Mouse (Mus musculus) lung, postnatal 4 days (tissue): Measurements from ENCODE around the gene Irgc1.
"Not testable (repeated sequence)": the region's sequence is repeated elsewhere in the genome, so short reads cannot be mapped to it uniquely, and the experiment has no call there.

Source experiments
- DNase-seq, 2 experiments: peaks; one replicate each; pipeline ENCODE4 v3.0.0; 2021

The Irgc1 gene

DNA sequence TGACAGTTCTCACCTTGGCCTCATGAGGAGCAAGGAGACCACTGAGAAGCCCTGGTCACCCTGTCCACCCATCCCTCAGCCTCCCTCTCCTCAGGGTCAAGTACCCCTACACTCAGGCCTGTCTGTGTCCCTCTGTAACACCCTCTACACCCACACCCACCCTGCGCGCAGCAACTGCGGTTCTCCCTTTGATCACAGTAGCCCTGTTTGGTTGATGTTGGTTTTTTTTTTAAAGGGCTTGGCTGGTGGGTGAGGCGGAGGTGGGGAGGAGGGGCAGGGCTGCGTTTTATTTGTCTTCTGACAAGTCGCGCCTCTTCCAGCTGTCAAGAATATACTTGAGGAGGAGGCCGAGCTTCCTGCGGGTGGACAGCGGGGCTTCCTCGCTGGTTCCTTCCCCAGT, 20.4 kb downstream of the Irgc1 start:
- peak in 1 of 2 experiments; percentile 38 for DNase-seq

DNA sequence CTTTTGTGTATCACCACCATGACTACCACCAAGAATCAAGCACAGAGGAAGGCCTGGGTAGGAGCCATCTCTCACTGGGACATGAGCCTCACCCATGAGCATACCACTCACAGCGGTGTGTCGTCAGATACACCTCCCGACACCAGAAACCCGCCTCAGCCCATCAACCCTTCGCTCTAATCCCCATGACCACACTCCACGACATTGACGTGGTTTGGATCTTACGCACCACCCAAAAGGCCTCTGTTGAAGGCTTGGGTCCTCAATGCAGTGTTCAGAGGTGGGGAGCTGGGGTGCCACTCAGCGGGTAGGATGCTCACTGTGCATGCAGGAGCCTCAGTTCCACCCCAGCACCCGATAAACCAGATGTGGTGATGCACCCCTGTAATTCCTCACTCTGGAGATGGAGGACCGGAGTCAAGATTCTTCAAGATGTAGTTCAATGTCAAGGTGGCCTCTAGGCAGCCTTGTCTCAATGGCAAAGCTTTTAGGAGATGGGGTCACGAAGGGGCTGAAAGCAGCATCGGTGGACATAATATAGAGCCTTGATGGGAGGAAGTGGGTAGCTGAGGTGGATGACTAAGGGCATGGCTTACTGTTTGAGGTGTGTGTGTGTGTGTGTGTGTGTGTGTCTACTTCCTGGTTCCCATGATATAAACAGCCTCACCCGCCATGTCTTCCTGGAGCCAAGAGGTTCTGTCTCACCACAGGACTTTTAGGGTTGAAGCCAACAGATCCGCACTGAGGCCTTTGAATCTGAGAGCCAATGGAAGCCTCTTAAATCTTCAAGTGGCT, 21.3 kb downstream of the Irgc1 start:
- DNase-seq: no peak

DNA sequence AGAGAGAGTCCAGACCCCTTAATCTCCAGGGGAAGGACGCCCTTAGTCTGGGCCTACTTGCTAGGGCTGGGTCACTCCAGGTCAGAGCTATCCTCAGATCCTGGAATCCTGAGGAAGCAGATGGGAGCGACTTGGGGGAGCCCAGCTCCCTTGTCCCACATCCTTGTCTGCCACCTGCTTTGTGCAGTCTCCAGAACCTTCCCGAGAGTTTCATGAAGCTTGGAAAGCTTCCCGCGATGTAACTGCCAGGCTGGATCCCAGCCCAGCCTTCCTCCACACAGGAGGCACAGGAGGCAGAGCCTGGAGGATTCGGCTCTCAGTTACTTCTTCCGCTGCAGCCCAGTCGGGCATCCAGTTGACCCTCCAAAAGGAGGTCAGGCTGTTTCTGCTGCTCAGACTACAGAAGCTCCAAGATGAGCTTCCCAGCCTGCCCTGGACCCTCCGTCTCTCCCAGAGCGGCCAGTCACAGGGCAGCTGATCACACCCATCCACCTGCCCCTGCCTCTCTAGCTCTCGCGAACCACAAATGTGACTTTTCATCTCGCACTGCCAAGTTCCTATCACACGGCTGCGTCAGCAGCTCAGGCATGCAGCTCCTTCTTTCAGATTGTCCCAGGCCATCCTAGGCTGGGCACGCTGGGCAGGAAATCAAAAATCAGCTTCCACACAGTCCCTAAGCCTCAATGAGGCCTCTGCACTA, 22.5 kb downstream of the Irgc1 start:
- DNase-seq: no peak

DNA sequence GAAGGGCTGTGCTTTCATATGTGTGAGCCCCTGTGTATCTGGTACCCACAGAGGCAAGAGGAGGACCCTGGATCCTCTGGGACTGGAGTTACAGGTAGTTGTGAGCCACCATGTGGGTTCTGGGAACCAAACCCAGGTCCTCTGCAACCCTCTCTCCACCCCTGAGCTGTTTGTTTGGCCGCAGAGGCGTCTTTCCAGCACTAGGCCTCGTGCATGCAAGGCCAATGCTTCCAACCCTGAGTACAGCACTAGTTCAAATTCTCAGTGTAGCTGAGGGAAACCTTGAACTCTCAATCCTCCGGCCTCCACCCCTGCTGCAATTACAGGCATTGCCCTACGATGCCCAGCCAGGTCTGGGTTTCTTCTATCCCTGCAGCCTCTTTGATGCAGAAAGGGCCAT, 23.4 kb downstream of the Irgc1 start:
- no peak for DNase-seq

DNA sequence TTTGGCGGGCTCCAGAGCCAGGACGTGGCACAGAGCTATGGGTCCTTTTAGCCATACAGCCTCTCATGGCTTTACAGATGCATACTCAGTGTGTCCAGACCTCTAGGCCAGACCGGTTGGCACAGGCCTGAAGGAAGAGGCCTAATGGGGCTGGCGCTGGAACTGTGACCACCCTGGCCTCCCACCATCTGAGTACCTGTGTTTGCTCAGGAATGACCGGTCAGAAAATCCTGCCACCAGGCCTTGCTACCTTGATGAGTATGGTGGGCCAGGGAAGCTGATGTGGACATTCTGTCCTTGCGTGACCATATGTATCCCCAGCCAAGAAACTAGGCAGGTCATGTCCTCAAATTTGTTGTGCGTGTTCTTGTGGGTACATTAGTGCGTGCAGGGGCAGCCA, 24.9 kb downstream of the Irgc1 start:
- DNase-seq: no peak

DNA sequence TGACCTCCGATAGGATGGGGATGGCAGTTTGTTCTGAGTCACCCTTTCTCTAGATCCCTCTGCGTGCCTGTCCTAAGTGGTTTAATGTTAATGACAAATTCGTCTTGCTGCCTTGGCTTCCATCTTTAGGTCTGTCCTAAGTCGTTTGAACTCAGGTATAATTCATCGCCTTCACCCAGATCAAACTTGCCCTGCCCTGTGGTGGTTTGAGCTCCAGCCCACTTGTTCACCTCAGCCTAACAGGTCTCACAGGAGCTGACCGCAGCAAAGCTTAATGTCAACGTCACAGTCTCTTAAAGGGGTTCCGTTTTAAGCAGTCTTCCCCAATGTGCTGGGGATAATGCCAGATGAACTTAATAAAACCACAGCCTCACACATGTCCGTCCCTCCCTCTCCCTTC, 26.2 kb downstream of the Irgc1 start:
- DNase-seq: no peak

DNA sequence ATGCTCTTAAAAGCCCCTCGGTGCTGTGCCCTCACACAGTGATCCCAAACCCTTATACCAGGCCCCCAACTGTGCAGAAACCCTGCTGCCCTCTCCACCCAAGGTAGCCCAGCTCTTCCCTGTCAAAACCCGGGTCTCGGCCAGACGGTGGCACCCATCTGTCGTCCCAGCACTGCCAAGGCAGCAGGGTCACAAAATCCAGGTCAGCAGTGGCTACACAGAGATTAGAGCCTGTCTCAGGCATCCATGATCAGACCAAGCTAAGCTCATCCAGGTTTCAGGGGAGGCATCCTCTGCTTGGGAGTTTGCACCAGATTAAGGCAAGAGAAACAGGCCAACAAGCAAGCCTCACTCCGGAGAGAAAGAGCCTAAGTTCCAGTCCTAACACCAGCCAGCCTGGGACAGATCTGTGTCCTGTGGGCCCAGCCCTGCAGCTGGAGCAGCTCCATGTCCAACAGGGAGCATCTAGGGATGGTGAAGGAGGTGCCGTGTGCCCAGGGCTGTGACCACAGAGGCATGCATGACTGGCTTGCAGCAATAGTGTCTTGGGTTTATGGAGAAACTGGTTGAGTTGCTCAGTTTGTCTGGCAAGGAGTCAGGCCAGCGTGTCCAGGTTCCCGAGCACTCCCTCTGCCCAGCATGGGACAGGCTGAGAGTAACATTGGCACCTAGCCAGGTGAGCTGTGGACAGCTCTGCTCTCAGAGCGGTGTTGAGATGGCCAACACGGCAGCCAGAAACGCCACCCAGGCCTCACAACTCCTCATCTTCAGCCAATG, 28.0 kb downstream of the Irgc1 start:
- peak in 1 of 2 experiments; percentile 49 for DNase-seq

DNA sequence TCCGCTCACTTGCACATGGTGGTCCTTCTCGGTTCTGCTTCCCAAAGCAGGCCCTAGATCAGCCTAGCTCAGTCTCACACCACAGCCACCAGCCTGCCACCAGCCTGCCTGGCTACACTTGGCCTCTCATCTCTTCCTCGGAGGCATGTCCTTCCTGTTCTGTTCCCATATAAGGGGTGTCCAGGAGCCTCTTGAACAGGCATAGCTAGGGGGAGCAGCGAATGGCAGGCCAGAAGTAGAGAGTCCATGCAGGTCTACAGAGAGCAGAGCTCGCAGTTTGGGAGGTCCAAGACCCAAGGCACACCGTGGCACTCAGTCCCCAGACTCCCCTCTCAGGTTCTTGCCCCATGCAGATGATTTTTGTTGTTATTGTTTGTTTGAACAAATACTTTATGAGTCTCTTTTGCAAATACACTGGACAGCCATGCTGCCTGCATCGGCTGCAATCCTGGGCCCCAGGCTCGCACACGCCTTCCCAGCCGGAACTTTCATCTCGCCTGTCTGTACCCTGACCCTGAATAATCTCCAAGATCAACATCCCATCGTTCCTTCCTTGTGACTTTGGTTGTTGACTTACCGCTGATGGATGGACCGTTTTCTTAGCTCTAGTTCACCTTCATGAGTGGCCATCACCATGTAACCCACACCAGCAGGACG, 28.9 kb downstream of the Irgc1 start:
- DNase-seq: no peak

DNA sequence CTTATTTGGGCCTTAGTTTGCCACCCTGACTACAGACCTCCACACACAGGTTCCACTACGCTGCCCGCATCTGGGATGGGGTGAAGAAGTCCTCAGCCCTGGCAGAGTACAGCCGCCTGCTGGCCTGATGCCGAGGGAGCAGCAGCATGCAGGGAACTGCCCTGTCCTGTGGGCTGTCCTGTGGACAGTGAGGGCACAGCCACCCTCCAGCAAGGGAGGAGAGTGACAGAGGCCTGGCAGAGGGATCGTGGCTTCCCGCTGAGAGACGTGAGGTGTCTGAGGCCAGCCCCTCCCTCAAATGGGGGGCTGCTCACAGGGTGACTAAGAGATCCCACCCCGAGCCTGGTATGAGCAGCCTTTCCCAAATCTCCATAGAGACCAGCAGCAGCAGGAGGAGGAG, 29.8 kb downstream of the Irgc1 start:
- no peak for DNase-seq

DNA sequence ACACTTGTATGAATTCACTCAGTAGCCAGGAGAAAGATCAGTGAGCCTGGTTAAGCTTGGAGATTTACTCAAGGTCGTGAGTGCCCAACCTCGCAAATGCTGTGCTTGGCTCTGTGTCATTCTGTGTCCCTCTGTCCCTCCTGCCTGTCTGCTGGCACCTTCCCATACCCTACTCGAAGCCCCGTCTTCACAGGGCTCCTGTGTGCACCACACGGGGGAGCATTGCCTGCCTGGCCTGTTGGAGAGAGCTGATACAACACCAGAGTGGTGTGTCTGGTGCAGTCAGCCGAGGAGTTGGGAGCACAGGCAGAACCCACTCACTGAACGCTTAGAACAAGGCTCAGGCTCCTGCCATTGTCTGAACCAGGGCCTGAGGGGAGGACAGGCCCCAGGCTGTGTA, 30.4 kb downstream of the Irgc1 start:
- DNase-seq: no peak

DNA sequence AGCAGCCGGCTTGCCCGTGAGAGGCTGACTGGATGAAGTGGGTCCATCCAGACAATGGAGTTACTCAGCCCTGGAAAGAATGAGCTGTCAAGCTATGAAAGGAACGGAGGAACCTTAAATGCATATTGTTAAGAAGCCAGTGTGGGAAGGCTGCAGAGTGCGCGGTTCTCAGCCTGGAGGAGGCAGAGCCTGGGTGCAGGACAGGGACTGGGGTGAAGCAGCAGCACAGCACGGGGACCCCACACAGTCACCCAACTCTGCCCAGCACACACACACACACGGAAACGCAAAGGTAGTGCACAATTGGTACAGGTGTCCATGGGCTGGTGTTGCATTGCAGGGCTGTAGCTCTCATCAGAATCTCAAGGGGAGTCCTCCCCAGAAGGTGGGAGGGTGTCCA, 32.5 kb downstream of the Irgc1 start:
- DNase-seq: no peak

DNA sequence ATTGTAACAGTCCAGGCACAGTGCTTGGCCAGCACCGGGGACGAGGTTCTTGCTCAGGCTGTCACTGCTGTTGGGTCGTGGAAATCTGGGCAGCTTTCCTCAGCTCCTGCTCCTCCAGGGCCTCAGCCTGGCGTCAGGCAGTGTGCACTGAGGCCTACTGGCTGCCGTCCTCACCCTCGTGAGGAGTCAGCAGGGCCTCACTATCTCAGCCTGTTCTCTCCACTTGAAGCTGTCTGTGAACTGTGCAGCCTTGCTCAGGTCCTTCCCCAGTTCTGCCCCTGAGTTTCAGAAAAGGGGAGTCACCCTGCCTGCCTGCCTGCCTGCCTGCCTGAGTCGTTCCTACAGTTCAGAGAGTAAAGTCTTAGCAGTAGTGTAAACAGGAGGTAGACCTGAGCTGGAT, 36.8 kb downstream of the Irgc1 start:
- no peak for DNase-seq

DNA sequence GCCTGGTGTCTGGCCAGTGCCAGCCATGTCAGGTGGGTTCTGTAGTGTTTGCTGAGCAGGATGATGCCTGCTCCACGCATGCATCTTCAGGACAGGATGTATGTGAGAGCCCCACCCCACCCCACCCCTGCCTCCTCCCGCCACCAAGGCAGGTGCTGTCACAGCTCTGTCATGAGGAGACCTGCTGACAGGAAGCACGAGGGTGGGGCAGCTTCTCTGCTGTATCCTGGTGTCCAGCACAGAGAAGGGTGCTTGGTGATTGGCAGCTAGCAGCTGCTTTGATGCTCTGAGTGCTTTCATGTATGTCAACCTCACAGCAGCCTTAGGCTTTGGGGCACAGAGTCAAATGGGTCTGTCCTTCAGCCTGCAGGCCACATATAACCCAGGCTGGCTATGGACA, 38.5 kb downstream of the Irgc1 start:
- no peak for DNase-seq

DNA sequence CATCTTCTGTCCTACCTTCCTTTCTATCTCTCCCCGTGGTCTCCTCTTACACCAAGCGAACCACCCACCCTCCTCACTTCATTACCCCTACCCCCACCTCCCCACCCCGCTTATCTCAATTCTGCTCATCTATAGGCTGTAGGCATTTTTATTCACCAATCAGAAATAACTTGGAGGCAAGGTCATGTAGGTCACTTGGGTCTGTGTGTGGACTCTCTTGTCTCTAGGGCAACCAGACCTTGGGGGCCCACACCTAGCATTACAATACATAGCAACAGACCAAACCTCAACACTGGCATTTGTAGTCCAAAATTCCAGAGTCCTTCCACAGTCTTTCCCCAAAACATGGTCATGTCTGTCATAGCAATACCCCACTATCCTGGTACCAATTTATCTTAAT, 41.3 kb downstream of the Irgc1 start:
- no peak for DNase-seq

DNA sequence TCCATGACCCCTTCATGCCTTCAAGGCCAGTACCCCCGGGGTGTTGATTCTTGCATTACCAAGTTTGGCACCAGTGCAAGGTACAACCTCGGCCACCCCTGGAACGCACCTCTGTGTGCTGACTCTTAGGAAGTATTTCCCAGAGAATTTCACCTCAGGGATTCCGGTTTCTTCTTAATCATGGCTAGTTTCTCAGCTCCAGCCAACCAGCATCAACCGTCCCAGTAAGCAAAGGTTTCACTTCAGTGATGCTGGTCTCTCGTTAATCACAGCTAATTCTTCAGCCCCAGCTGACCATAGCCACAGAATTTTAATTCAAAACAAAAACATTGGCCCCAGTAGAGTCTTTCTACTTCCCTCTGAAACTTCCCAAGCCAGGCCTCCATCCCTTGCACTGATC, 42.0 kb downstream of the Irgc1 start:
- DNase-seq: no peak

DNA sequence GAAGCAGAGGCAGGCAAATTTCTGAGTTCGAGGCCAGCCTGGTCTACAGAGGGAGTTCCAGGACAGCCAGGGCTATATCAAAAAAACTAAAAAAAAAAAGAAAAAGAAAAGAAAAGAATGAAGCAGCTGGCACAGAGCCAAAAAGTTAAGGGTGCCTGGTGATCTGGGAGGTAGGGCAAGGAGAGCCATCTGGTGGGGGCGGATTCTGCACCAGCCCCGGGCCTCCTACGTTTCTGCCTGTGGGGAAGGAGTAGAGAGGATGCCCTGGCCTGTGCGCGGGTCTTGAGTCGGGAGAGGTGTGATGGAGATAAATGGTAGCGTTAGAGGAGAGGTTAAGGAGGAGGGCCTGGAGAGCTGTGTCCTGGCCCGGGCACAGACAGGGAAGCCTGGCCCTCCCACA, 43.9 kb downstream of the Irgc1 start:
- DNase-seq: no peak

DNA sequence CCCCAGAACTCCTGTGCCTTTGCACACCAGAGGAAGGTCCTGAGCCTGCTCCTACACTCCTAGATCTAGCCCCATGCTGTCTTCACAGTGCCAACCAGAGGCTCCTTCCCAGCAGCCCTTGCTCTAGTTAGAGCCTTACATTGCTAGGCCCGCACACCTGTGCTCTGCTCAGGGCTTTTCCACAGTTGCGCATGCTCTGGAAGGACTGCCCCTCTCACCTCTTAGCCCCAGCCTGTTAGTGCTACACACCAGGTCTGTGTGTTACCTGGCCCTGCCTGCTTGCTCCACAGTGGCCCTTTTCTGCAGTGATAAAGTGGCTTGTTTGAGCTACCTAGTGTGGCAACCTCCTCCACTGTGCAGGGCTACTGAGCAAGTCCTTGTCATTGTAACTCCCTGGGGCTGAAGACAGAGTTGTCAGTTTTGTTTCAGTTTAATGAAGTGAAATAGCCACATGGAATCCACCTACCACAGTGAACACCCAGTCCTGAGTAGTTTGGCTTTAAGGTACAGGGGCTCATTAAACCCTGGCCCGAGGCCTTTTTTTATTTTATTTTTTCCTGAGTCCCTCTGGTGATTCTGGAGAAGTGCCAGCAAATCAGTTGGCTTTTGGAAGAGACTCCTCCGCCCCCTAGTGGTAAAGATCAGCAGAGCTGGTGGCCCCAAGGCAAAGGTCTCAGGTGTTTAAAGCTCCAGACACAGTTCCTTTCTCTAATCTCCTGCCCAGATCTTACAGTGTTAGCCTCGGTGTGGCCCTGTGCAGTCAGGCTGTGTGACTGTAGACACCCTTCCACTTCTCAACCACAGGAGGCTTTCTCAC, 45.4 kb downstream of the Irgc1 start:
- DNase-seq: peak; percentile 57 to 78

DNA sequence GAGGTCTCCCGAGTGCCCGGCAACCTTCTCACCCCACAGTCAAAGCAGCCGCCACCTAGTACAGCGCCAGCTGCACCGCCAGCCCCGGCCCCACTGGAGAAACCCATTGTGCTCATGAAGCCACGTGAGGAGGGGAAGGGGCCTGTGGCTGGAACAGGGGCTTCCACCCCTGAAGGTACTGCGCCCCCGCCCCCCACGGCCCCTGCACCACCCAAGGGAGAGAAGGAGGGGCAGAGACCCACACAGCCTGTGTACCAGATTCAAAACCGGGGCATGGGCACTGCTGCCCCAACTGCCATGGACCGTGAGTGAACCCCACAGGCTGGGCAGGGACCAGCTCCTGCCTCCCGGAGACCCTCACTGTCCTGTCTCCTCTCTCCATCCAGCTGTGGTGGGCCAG, 46.4 kb downstream of the Irgc1 start:
- no peak for DNase-seq

DNA sequence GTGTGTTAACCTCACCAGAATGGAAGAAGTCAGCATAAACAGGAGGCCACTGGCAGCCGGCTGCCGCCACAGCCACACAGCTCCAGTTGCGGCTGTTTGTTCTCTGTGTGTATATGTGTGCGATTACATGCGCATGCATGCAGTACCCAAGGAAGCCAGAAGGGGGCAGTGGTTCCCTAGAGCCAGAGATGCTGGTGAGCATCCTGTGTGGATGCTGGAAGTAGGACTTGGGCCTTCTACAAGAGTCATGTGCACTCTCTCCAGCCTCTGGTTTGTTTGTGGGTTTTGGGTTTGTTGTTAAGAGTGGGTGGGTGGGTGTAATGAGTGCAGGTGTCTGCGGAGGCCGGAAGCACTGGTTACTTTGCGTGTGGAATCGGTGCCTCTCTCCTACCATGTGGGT, 49.2 kb downstream of the Irgc1 start:
- DNase-seq: no peak

DNA sequence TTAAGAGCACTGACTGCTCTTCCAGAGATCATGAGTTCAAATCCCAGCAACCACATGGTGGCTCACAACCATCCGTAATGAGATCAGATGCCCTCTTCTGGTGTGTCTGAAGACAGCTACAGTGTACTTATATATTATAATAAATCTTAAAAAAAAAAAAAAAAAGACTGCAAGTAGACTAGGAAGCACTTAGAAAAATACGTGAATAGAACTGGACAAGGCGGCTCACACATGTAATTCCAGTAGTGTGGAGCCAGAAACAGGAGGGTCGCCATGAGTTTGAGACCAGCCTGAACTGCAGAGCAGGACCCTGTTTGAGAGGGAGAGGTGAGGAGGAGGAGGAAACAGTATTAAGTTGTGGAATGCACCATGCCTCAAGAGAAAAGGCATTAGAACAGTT, 51.6 kb downstream of the Irgc1 start:
- not testable (repeated sequence) for DNase-seq

DNA sequence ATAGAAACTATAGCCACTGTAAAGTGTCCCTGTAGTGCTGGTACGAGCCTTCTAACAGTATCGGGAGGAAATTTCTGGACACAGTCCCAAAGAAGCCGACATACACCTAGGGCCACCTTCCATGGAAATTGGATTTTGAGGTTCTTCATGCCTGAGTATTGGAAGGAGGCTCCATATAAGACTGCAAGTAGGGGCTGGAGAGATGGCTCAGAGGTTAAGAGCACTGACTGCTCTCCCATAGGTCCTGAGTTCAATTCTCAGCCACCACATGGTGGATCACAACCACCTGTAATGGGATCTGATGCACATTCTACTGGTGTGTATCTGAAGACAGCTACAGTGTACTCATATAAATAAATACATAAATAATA, 52.0 kb downstream of the Irgc1 start:
- no peak for DNase-seq

DNA sequence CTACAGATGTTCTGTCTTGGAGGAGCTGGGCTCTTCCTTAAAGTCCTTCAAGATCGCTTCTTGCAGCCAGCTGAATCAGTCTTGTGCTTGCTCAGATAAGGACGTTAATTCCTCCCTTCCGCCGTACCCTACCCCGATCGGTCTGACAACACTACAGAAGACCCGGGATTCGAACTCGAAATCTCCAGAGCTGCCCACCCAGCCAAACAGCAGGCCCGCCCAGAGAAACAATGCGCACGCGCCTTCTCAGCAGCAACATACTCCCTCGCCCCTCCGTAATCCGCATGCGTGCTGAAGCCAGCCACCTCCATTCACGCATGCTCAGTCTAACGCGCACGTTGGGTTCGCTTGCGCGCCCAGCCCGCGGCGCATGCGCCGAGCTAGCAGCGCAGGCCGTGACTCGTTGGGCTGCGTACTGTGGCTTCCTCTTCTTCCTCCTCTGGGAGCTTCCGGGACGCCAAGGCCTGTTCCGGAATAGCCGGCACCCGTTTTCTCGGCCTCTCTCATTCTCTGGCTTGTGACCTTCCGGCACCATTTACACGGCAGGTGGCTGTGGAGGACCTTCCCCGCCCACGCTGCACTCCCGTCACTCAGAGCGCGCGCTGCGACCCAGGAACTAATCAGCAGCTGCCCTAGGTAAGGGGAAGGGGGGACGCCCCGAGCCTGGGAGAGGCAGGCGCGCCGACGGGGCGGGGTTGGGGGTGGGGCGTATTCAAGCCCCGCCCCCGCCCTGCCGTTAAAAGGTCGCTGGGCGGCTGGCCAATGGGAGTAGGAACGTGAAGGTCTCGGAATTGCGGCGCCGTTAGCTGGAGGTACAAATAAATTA, 52.6 kb downstream of the Irgc1 start, which contains the start of gene Smg9:
TSS of gene Smg9 (plus strand) at position 364 of the 826 bp plus-strand sequence.
- peak; percentile 98 for DNase-seq
